Mouse (Mus musculus) layer of hippocampus, adult 9-10 months (tissue): ENCODE results near the gene Gm13277.
"Not testable (repeated sequence)": the region's sequence is repeated elsewhere in the genome, so short reads cannot be mapped to it uniquely, and the experiment has no call there.

Experiments used
- DNase-seq: peaks from one replicate; pipeline ENCODE4 v3.0.0; 2022; ENCODE audit warnings: low spot score

The Gm13277 gene

DNA sequence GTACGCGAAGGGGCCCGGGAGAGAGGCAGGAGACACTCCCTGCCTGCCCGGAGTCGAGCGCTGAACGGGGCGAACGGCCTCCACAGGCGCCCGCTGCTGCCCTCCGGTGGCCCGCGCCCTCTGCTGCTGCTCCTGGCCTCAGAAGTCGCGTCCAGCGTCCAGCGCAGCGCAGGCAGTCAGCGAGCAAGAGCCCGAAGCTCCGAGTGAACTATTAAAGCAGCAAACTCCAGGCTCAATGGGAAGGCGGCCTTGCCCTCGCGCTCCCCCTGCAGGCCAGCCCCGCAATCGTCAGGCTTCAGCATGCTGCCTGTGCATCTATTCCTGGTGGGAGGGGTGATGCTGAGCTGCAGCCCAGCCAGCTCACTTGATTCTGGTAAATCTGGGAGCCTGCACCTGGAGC is 3.0 kb upstream of the Gm13277 start, which contains the start of gene Gm13276:
Gene Gm13276 (plus strand): TSS at position 301 of the 400 bp plus-strand sequence.
- not testable (repeated sequence) for DNase-seq

DNA sequence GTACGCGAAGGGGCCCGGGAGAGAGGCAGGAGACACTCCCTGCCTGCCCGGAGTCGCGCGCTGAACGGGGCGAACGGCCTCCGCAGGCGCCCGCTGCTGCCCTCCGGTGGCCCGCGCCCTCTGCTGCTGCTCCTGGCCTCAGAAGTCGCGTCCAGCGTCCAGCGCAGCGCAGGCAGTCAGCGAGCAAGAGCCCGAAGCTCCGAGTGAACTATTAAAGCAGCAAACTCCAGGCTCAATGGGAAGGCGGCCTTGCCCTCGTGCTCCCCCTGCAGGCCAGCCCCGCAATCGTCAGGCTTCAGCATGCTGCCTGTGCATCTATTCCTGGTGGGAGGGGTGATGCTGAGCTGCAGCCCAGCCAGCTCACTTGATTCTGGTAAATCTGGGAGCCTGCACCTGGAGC is 2.8 kb downstream of the Gm13277 start, which contains the start of gene Gm13278:
Gene Gm13278 (plus strand): TSS at position 301 of the 400 bp plus-strand sequence.
- not testable (repeated sequence) for DNase-seq

DNA sequence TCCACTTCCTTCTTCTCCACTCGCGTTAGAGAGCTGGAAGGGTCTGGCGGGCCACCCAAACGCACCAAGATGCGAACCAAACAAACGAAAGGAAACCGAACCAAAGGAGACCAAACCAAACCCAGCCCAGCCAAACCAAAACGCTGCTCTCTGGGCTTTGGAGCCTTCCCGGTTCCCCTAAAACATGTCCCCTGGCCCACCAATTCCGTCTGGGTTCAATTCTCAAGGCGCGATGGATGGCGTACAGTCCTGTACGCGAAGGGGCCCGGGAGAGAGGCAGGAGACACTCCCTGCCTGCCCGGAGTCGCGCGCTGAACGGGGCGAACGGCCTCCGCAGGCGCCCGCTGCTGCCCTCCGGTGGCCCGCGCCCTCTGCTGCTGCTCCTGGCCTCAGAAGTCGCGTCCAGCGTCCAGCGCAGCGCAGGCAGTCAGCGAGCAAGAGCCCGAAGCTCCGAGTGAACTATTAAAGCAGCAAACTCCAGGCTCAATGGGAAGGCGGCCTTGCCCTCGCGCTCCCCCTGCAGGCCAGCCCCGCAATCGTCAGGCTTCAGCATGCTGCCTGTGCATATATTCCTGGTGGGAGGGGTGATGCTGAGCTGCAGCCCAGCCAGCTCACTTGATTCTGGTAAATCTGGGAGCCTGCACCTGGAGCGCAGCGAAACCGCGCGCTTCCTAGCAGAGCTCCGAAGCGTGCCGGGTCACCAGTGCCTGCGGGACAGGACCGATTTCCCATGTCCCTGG is 5.7 kb downstream of the Gm13277 start, which contains the start of gene Gm13275:
Gene Gm13275 (plus strand): TSS at position 552 of the 740 bp plus-strand sequence.
- peak; percentile 42 for DNase-seq

DNA sequence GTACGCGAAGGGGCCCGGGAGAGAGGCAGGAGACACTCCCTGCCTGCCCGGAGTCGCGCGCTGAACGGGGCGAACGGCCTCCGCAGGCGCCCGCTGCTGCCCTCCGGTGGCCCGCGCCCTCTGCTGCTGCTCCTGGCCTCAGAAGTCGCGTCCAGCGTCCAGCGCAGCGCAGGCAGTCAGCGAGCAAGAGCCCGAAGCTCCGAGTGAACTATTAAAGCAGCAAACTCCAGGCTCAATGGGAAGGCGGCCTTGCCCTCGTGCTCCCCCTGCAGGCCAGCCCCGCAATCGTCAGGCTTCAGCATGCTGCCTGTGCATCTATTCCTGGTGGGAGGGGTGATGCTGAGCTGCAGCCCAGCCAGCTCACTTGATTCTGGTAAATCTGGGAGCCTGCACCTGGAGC is 8.7 kb downstream of the Gm13277 start, which contains the start of gene Gm13279:
Gene Gm13279 (plus strand): TSS at position 301 of the 400 bp plus-strand sequence.
- DNase-seq = not testable (repeated sequence)

DNA sequence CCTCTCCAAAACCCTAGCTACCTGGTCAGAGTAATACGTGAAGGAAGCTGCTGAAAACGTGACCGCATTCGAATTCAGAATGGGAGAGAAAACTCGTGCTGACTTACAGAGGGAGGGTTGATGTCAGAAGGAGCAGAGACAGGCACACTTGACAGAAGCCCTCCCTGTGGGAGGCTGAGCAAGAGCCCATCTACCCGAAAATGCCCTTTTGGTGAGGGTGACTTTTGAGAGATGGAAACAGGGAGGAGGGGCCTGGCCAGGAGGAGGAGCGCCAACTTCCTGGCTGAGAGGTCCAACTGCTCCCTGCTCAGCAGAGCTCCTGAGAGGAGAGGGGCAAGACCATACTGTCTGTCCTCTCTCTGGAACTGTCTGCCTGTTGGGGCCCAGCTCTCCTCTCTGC is 10.9 kb downstream of the Gm13277 start, which contains the start of gene Gm13285:
Gene Gm13285 (plus strand): TSS at position 301 of the 400 bp plus-strand sequence.
- not testable (repeated sequence) for DNase-seq

DNA sequence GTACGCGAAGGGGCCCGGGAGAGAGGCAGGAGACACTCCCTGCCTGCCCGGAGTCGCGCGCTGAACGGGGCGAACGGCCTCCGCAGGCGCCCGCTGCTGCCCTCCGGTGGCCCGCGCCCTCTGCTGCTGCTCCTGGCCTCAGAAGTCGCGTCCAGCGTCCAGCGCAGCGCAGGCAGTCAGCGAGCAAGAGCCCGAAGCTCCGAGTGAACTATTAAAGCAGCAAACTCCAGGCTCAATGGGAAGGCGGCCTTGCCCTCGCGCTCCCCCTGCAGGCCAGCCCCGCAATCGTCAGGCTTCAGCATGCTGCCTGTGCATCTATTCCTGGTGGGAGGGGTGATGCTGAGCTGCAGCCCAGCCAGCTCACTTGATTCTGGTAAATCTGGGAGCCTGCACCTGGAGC is 14.5 kb downstream of the Gm13277 start, which contains the start of gene Gm13287:
Gene Gm13287 (plus strand): TSS at position 301 of the 400 bp plus-strand sequence.
- DNase-seq = not testable (repeated sequence)

DNA sequence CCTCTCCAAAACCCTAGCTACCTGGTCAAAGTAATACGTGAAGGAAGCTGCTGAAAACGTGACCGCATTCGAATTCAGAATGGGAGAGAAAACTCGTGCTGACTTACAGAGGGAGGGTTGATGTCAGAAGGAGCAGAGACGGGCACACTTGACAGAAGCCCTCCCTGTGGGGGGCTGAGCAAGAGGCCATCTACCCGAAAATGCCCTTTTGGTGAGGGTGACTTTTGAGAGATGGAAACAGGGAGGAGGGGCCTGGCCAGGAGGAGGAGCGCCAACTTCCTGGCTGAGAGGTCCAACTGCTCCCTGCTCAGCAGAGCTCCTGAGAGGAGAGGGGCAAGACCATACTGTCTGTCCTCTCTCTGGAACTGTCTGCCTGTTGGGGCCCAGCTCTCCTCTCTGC is 16.8 kb downstream of the Gm13277 start, which contains the start of gene Gm13288:
Gene Gm13288 (plus strand): TSS at position 301 of the 400 bp plus-strand sequence.
- not testable (repeated sequence) for DNase-seq

DNA sequence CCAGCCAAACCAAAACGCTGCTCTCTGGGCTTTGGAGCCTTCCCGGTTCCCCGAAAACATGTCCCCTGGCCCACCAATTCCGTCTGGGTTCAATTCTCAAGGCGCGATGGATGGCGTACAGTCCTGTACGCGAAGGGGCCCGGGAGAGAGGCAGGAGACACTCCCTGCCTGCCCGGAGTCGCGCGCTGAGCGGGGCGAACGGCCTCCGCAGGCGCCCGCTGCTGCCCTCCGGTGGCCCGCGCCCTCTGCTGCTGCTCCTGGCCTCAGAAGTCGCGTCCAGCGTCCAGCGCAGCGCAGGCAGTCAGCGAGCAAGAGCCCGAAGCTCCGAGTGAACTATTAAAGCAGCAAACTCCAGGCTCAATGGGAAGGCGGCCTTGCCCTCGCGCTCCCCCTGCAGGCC is 17.3 kb downstream of the Gm13277 start:
- DNase-seq = not testable (repeated sequence)

DNA sequence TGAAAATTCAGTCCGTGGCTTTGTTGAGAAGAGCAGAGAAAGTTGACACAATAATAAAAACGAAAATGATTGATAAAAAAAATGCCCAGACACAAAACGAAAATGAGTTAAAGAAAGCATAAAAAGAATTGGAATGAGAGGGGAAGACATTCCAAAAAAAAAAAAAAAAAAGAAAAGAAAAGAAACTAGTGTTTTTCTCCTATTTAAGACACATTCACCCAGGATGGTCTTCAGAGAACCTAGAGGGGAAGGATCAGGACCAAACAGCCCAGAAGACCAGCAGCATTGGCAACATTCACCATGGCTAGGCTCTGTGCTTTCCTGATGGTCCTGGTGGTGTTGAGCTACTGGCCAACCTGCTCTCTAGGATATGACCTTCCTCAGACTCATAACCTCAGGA is 27.5 kb downstream of the Gm13277 start, which contains the start of gene Ifna7:
Gene Ifna7 (plus strand): TSS at position 301 of the 400 bp plus-strand sequence.
- DNase-seq = no peak

DNA sequence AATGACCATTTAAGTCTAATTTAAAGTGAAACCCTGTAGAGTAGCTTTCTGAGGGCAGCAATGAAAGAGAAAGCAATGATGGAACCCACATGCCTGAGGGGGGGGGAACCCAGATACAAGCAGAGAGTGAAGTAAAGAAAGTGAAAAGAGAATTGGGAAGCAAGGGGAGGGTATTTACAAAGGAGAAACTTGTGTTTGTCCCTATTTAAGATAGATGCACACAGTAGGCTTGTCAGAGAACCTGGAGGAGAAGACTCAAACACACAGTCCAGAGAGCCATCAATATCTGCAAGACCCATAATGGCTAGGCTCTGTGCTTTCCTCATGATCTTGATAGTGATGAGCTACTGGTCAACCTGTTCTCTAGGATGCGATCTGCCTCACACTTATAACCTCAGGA is 31.2 kb downstream of the Gm13277 start, which contains the start of gene Ifna11:
Gene Ifna11 (plus strand): TSS at position 301 of the 400 bp plus-strand sequence.
- no peak for DNase-seq

DNA sequence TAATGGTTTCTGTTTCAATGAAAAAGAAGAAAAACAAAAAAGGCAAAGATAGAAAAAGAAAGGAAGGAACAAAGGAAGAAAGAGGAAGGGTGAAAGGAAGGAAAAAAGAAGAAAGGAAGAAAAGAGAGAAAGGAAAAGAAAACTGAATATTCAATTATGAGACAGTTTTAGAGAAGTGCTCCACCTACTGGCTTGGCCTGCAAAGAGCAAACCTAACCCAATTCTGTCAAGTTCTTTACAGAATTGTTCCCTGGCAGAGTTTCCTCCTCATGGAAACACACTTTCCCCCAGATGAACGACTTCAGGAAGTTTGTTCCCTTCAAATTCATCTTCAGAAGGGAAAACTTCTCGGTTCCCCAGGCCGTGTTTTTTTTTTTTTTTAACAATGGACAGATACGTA is 34.6 kb downstream of the Gm13277 start:
- DNase-seq = no peak

DNA sequence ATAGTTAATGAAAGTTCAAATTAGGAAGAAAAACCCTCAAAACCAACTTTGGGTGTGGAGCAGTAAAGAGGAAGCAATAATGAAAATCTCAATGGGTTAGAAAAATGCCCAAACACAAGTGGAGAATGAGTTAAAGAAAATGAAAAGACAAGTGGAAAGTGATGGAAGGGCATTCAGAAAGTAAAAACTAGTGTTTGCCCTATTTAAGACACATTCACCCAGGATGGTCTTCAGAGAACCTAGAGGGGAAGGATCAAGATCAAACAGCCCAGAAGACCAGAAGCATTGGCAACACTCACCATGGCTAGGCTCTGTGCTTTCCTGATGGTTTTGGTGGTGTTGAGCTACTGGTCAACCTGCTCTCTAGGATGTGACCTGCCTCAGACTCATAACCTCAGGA is 38.7 kb downstream of the Gm13277 start, which contains the start of gene Ifna6:
Gene Ifna6 (plus strand): TSS at position 301 of the 400 bp plus-strand sequence.
- DNase-seq = not testable (repeated sequence)

DNA sequence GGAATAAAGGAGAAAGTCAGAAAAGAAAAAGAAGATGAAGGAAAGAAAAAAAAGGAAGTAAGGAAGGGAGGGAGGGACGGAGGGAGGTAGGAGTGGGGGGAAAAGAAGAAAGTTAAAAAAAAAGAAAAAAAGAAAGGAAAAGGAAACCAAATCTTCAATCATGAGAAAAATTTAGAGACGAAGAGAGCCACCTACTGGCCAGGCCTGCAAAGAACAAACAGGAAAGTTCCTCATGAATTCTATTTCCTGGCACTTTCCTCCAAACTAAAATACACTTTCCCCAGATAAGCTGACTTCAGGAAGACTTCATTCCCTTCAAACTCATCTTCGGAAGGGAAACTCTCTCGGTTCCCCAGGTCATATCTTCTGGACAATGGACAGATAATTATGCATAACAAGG is 42.1 kb downstream of the Gm13277 start:
- no peak for DNase-seq

DNA sequence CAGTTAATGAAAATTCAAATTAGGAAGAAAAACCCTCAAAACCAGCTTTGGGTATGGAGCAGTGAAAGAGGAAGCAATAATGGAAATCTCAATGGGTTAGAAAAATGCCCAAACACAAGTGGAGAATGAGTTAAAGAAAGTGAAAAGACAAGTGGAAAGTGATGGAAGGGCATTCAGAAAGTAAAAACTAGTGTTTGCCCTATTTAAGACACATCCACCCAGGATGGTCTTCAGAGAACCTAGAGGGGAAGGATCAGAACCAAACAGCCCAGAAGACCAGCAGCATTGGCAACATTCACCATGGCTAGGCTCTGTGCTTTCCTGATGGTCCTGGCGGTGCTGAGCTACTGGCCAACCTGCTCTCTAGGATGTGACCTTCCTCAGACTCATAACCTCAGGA is 46.8 kb downstream of the Gm13277 start, which contains the start of gene Ifna5:
Gene Ifna5 (plus strand): TSS at position 301 of the 400 bp plus-strand sequence.
- DNase-seq = not testable (repeated sequence)
